Comparison of ENCODE assay signal across 7 mouse cellular contexts in genomic region chr2:168154090-168154881, GRCm38 (mm10). TPM values are rescaled to one million over a fixed set of nuclear protein-coding genes. Genes with fewer than 3 reads are reported as not detected.
DNase-seq lines count a peak whose midpoint lies in the region; ATAC-seq lines count a peak whose summit lies in the region.

No protein-coding gene starts in this region.

- H3K9ac ChIP-seq in intestine, embryonic 16.5 days (ENCODE audit: low read depth, low read length): peak overlapping the region; percentile 60
- no peak overlapping the region; the same call in 1 of the 2 replicates for H3K9ac ChIP-seq in midbrain, embryonic 12.5 days (replicated peaks)

- H3K4me3 ChIP-seq in intestine, embryonic 16.5 days (ENCODE audit: low read length): peak overlapping the region; percentile 27
- peak overlapping the region; percentile 1; the same call in 1 of the 2 replicates for H3K4me3 ChIP-seq in midbrain, embryonic 12.5 days

- H3K9me3 ChIP-seq in intestine, embryonic 16.5 days (ENCODE audit: control insufficient read depth, low read length): no peaks in the 10 kb centered on the region
- H3K9me3 ChIP-seq in midbrain, embryonic 12.5 days: no peaks in the 10 kb centered on the region

- no peaks in the 10 kb centered on the region for H3K27me3 ChIP-seq in intestine, embryonic 16.5 days (replicated peaks; ENCODE audit: control insufficient read depth, insufficient read depth, low read length)
- H3K27me3 ChIP-seq in midbrain, embryonic 12.5 days: peaks cover 15% of the 10 kb centered on the region; the same call in 1 of the 2 replicates

- intact Hi-C loops in left cerebral cortex, postnatal 4 days (cut with DNase I): no loop called here

- peak; percentile 51 to 58 for DNase-seq in adrenal gland, adult 18-20 months (ENCODE audit: low spot score in 2 of 2)
- peak; percentile 97 for DNase-seq in embryo, embryonic 9.5 days (ENCODE audit: extremely low spot score)
- DNase-seq in gastrocnemius, postnatal 4 days (ENCODE audit: low spot score in 2 of 2): peak; percentile 73 to 86
- peak; percentile 79 for DNase-seq in left cerebral cortex, postnatal 4 days
- DNase-seq in skeletal muscle tissue, adult 2 months (ENCODE audit: low read depth, low spot score): peak; percentile 59

- 17% methylated on average over 14 of the region's 14 CpGs for WGBS in intestine, embryonic 16.5 days
- 18% methylated on average over 14 of the region's 14 CpGs for WGBS in midbrain, embryonic 12.5 days

- peaks cover 22% of the 10 kb centered on the region for H3K4me1 ChIP-seq in intestine, embryonic 16.5 days (ENCODE audit: control insufficient read depth, insufficient read depth, low read length)
- peaks cover 30% of the 10 kb centered on the region for H3K4me1 ChIP-seq in midbrain, embryonic 12.5 days

- peak; percentile 95 for ATAC-seq in intestine, embryonic 16.5 days
- peak; percentile 92 for ATAC-seq in midbrain, embryonic 12.5 days (ENCODE audit: low FRiP score, low read depth)

- H3K36me3 ChIP-seq in intestine, embryonic 16.5 days (ENCODE audit: control insufficient read depth, insufficient read depth, low read length): no peaks in the 10 kb centered on the region
- no peaks in the 10 kb centered on the region for H3K36me3 ChIP-seq in midbrain, embryonic 12.5 days

- peak overlapping the region; percentile 78 for H3K27ac ChIP-seq in intestine, embryonic 16.5 days (ENCODE audit: low read length)
- H3K27ac ChIP-seq in midbrain, embryonic 12.5 days (replicated peaks): peak overlapping the region; percentile 78

- H3K4me2 ChIP-seq in intestine, embryonic 16.5 days (ENCODE audit: low read depth, low read length): peak overlapping the region; percentile 32
- peak overlapping the region; percentile 37 for H3K4me2 ChIP-seq in midbrain, embryonic 12.5 days (replicated peaks)

RNA-seq across cellular contexts. Expression of gene Adnp, which starts 52.6 kb away (rescaled TPM):
- 10 to 100 TPM; 40.2 to 47.3 TPM for total RNA-seq in adrenal gland, adult 18-20 months (2021)
- total RNA-seq in gastrocnemius, postnatal 4 days (2021): 10 to 100 TPM; 48.9 to 49.4 TPM
- 0.88 and 1.0 TPM in 2 replicates for polyA plus RNA-seq in intestine, embryonic 16.5 days (2015; fragmentation: Nextera tagmentation; extraction: Ambion mirVana)
- 100 to 1,000 TPM; 146 to 147 TPM for total RNA-seq in left cerebral cortex, postnatal 4 days (2021)
- 7.5 and 8.7 TPM in 2 replicates for polyA plus RNA-seq in midbrain, embryonic 12.5 days (2016; fragmentation: Nextera tagmentation; extraction: Ambion mirVana)

Comparison
In these comparisons a context has a peak if more than half of its experiments do, and no peak if none do; other contexts are left out.
1. Peak in every context shown above with its lines: DNase-seq, ATAC-seq, H3K4me3 ChIP-seq and H3K27ac ChIP-seq.